Mouse (Mus musculus) myocyte (in vitro differentiated cells): ENCODE results near the gene Msi2.

ENCODE experiments used
- CEBPB ChIP-seq: IDR thresholded peaks from 2 replicates; pipeline ENCODE4 v1.6.1; 2011; ENCODE audit warnings: mild to moderate bottlenecking, moderate library complexity; ENCODE audit not compliant: poor library complexity, insufficient read depth, severe bottlenecking
- E2F4 ChIP-seq: IDR thresholded peaks from one replicate; pipeline ENCODE4 v1.6.1; 2011; ENCODE audit warnings: mild to moderate bottlenecking, control low read depth, moderate library complexity; ENCODE audit not compliant: insufficient read depth
- MAX ChIP-seq: IDR thresholded peaks from one replicate; pipeline ENCODE4 v1.6.1; 2011; ENCODE audit warnings: low read depth, mild to moderate bottlenecking, control low read depth
- MYOD1 ChIP-seq, 3 experiments: IDR thresholded peaks; one replicate each; pipeline ENCODE4 v1.6.1; 2011; ENCODE audit warnings: control low read depth in 2 of 3, low read depth in 2 of 3, mild to moderate bottlenecking in 2 of 3, moderate library complexity in 1 of 3; ENCODE audit not compliant: insufficient read length in 2 of 3, control insufficient read depth in 1 of 3
- MYOG ChIP-seq, 3 experiments: IDR thresholded peaks; one replicate each; pipeline ENCODE4 v1.6.1; 2011; ENCODE audit warnings: control low read depth in 2 of 3, low read depth in 2 of 3, mild to moderate bottlenecking in 2 of 3; ENCODE audit not compliant: insufficient read length in 2 of 3, control insufficient read depth in 1 of 3, insufficient read depth in 1 of 3
- POLR2A ChIP-seq: IDR thresholded peaks from one replicate; pipeline ENCODE4 v1.6.1; 2011; ENCODE audit warnings: low read depth, mild to moderate bottlenecking, control low read depth, moderate library complexity; ENCODE audit not compliant: insufficient read length
- REST ChIP-seq: IDR thresholded peaks from one replicate; pipeline ENCODE4 v1.6.1; 2011; ENCODE audit warnings: mild to moderate bottlenecking, control low read depth, moderate library complexity; ENCODE audit not compliant: insufficient read depth, insufficient read length
- TCF12 ChIP-seq: IDR thresholded peaks from one replicate; pipeline ENCODE4 v1.6.1; 2011; ENCODE audit warnings: mild to moderate bottlenecking, control low read depth; ENCODE audit not compliant: poor library complexity, insufficient read depth, severe bottlenecking
- TCF3 ChIP-seq: IDR thresholded peaks from one replicate; pipeline ENCODE4 v1.6.1; 2011; ENCODE audit warnings: low read depth, control low read depth; ENCODE audit not compliant: insufficient read length
- USF1 ChIP-seq: IDR thresholded peaks from one replicate; pipeline ENCODE4 v1.6.1; 2011; ENCODE audit warnings: low read depth, mild to moderate bottlenecking, control low read depth, moderate library complexity

- TF ChIP-seq MAX: no peak
- no peak for TF ChIP-seq MYOD1 (IDR thresholded peaks at IDR 0.05; ENCODE audit: control insufficient read depth in 1 of 3, insufficient read length in 2 of 3, low read depth in 2 of 3)
- no peak for TF ChIP-seq POLR2A
- TF ChIP-seq REST: no peak
- no peak for TF ChIP-seq TCF12
- TF ChIP-seq E2F4: no peak
- no peak for TF ChIP-seq USF1
- TF ChIP-seq MYOG (IDR thresholded peaks at IDR 0.05; ENCODE audit: control insufficient read depth in 1 of 3, insufficient read depth in 1 of 3, insufficient read length in 2 of 3, low read depth in 2 of 3): no peak
- TF ChIP-seq TCF3: no peak
- TF ChIP-seq CEBPB: no peak
Observed at GRCm38 (mm10) chr11:88634627-88635026, 83.7 kb downstream of the Msi2 start.
